Mouse (Mus musculus) lung, embryonic 16.5 days (tissue): ENCODE measurements around the gene Rasgef1b. TPM values are rescaled to one million over a fixed set of nuclear protein-coding genes. Genes with fewer than 3 reads are reported as not detected.

Source experiments
- ATAC-seq: fragments of 200-750 bp; cut with Nextera tagmentation; 2 replicates; pipeline ENCODE4 v1.8.0; 2017; ENCODE audit warnings: low read depth, mild to moderate bottlenecking, moderate library complexity
- H3K27ac ChIP-seq: fragments of 300-500 bp; sonication (generic); 2 replicates; pipeline ENCODE4 v1.5.1; 2014; ENCODE audit warnings: mild to moderate bottlenecking, control low read depth, low read length
- H3K27me3 ChIP-seq: fragments of 300-500 bp; sonication (generic); 2 replicates; pipeline ENCODE4 v1.6.1; 2014; ENCODE audit warnings: low read depth, low read length, mixed read lengths; ENCODE audit not compliant: control insufficient read depth, insufficient read depth
- H3K36me3 ChIP-seq: fragments of 300-500 bp; sonication (generic); 2 replicates; pipeline ENCODE4 v1.6.1; 2014; ENCODE audit warnings: low read length; ENCODE audit not compliant: control insufficient read depth, insufficient read depth
- H3K4me1 ChIP-seq: fragments of 300-500 bp; sonication (generic); replicated peaks from 2 replicates; pipeline ENCODE4 v1.6.1; 2014; ENCODE audit warnings: low read length, mixed read lengths; ENCODE audit not compliant: control insufficient read depth, insufficient read depth
- H3K4me2 ChIP-seq: fragments of 300-500 bp; sonication (generic); 2 replicates; pipeline ENCODE4 v1.6.1; 2014; ENCODE audit warnings: low read depth, low read length, control low read depth
- H3K4me3 ChIP-seq: fragments of 300-500 bp; sonication (generic); 2 replicates; pipeline ENCODE4 v1.5.1; 2014; ENCODE audit warnings: mild to moderate bottlenecking, low read length, control low read depth
- H3K9ac ChIP-seq: fragments of 300-500 bp; sonication (generic); 2 replicates; pipeline ENCODE4 v1.6.1; 2014; ENCODE audit warnings: low read length, control low read depth
- H3K9me3 ChIP-seq: fragments of 300-500 bp; sonication (generic); 2 replicates; pipeline ENCODE4 v1.6.1; 2016; ENCODE audit warnings: low read length; ENCODE audit not compliant: control insufficient read depth
- WGBS: fragments of 180-500 bp; shearing (Covaris S2); extraction: QIAGEN DNeasy Blood & Tissue Kit; methylation state at CpG from one replicate; pipeline ENCODE4 v1.1.7; 2014; 5-methylcytosine and 5-hydroxymethylcytosine counted together
- polyA plus RNA-seq: library from polyadenylated mRNA; unstranded; fragments of >200 nt; fragmentation: Nextera tagmentation; extraction: Ambion mirVana; gene quantifications from 2 replicates; pipeline ENCODE4 v1.2.1, GENCODE M21; 2015

Gene Rasgef1b
- polyA plus RNA-seq, 1 experiment from 2014 or later: 17.3 TPM

- Histone ChIP-seq H3K4me2 (no peak overlapping the region), H3K4me3 (no peak overlapping the region), H3K4me1 (peaks cover 9% of the 10 kb centered on the region), H3K27me3 (no peaks in the 10 kb centered on the region), H3K9me3 (no peaks in the 10 kb centered on the region), H3K27ac (no peak overlapping the region), H3K9ac (no peak overlapping the region), H3K36me3 (no peaks in the 10 kb centered on the region)
- WGBS: 39% methylated on average over 5 of the region's 5 CpGs
- ATAC-seq: no peak
These were observed 143.5 kb downstream of the Rasgef1b start for GRCm38 (mm10) chr5:99585166-99585898.

DNA sequence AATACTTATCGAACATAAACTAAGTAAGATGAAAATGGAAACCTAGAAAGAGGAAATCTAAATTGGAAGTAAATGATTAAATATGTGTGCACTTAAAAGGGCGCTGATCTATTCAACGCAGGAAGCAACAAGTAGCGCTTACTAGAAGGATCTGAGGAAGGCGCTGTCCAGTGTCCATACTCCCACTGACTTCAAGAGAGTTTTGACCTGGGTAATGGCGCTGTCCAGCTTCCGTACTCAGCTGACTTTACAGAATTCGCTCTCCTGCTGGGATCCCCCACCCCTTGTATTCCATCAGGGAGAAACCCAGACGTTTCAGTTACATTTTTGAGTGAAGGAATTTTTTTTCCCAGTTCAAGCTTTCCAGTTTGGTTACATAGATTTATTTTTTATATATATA is 144.6 kb downstream of the Rasgef1b start:
- H3K27ac ChIP-seq: no peak overlapping the region
- H3K4me3 ChIP-seq: no peak overlapping the region
- H3K9ac ChIP-seq: no peak overlapping the region
- H3K4me1 ChIP-seq: peaks cover 9% of the 10 kb centered on the region
- no peaks in the 10 kb centered on the region for H3K9me3 ChIP-seq
- H3K4me2 ChIP-seq: no peak overlapping the region
- H3K27me3 ChIP-seq: no peaks in the 10 kb centered on the region
- WGBS: 62% methylated on average over 9 of the region's 9 CpGs
- H3K36me3 ChIP-seq: no peaks in the 10 kb centered on the region
- ATAC-seq: no peak

DNA sequence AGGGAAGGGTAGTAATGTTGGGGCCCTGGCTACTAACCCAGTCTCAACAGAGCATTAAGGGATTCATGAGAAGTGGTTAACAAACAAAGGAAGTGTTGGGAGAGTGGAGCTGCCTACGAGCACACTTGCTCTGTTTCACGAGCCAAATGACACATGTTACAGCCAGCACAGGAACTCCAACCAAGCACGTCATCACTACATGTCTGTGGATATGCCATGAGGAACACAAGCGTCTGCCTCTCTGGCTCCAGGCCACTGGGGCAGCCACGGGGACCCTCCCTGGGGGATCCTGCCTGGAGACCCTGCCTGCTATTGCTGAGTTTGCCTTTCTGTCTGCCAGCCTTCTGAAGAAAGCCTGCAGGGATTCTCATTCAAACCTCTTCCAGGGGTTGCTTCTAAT is 146.8 kb downstream of the Rasgef1b start:
- Histone ChIP-seq H3K4me1 (peaks cover 9% of the 10 kb centered on the region), H3K9ac (no peak overlapping the region), H3K27ac (no peak overlapping the region), H3K9me3 (no peaks in the 10 kb centered on the region), H3K4me3 (no peak overlapping the region), H3K27me3 (no peaks in the 10 kb centered on the region), H3K4me2 (no peak overlapping the region), H3K36me3 (no peaks in the 10 kb centered on the region)
- WGBS: 13% methylated on average over 5 of the region's 5 CpGs
- ATAC-seq: peak; percentile 64

DNA sequence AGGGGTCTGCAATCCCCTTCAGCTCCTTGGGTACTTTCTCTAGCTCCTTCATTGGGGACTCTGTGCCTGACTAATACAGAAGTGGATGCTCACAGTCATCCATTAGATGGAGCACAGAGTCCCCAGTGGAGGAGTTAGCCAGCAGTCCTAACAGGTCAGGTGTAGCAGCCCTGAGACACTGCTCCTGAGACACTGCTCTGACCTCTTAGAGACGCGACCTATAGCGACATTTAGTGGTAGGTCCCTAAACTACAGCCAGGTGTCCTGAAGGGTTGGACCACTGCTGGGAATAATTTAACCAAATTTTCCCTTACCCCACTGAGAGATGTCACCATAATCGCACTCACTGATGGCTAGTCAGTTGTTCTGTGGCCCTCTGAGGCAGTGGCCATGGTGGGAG is 150.2 kb downstream of the Rasgef1b start:
- Histone ChIP-seq H3K4me3 (no peak overlapping the region), H3K4me1 (peaks cover 5% of the 10 kb centered on the region), H3K9me3 (no peaks in the 10 kb centered on the region), H3K27ac (no peak overlapping the region), H3K4me2 (no peak overlapping the region), H3K9ac (no peak overlapping the region), H3K27me3 (no peaks in the 10 kb centered on the region), H3K36me3 (no peaks in the 10 kb centered on the region)
- WGBS: 8% methylated on average over 4 of the region's 4 CpGs
- peak; percentile 65 for ATAC-seq

DNA sequence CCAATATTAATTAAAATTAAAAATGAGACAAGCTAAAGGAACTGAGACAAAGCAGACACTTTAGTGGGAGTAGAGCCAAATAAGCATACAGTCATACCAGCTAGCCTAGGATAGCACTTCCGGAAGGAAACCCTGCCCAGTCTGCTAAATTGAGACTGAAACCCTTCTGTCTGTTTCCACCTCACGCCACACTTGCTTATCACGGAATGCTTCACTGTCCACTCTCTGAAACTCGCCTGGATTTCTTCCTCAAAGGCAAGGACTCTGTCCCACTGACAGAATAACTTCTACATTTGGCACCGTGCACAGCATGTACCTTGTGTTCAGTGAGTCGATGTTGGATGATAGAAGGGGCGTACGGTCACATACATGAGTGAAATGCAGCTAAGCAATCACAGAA is 153.0 kb downstream of the Rasgef1b start:
- H3K9ac ChIP-seq: no peak overlapping the region
- H3K27ac ChIP-seq: no peak overlapping the region
- H3K4me2 ChIP-seq: no peak overlapping the region
- ATAC-seq: no peak
- no peaks in the 10 kb centered on the region; the same call in 1 of the 2 replicates for H3K4me1 ChIP-seq
- 62% methylated on average over 8 of the region's 8 CpGs for WGBS
- no peak overlapping the region for H3K4me3 ChIP-seq
- H3K9me3 ChIP-seq: no peaks in the 10 kb centered on the region
- H3K36me3 ChIP-seq: no peaks in the 10 kb centered on the region
- no peaks in the 10 kb centered on the region for H3K27me3 ChIP-seq

DNA sequence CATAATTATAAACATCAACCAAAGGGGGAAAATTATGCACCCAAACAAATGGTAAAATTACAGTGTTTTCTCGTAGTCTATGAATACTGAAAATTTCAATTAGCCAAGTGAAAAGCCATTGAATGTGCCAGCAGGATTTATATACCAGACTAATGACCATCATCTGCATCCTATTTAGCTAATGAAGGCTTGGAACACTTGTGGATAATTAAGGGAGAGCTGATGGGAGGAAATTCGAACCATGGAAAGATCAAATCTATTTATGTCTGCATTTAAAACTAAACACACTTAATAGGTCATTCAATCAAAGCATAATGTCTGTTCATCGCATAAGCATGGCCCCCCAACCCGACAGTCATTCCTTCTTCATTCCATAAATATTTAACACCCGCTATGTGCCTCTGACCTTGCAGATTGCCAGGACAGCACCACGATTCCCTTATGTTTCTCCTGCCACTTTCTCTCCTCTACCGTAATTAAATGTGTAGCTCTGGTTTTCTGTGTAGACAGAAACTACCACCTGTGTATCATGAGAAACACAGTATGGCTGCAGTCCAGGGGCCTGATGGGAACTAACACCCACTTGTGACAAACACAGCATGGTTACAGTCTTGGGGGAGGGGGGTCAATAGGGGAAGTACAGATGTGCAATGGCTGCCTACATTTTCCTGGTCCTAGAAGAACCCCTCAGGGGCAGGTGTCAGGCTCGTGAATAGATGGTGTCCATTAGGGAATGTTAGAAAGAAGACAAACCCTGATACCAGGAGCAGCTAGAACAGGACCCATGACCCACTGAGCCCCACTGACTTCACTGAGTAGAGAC is 164.2 kb downstream of the Rasgef1b start:
- no peak overlapping the region for H3K4me2 ChIP-seq
- 56% methylated on average over 8 of the region's 8 CpGs for WGBS
- H3K4me1 ChIP-seq: peaks cover 4% of the 10 kb centered on the region; the same call in 1 of the 2 replicates

GRCm38 (mm10) chr5:99562096-99562495 is 166.8 kb downstream of the Rasgef1b start:
- H3K27me3 ChIP-seq: no peaks in the 10 kb centered on the region
- no peaks in the 10 kb centered on the region for H3K36me3 ChIP-seq
- no peak for ATAC-seq
- H3K9ac ChIP-seq: no peak overlapping the region
- H3K4me1 ChIP-seq: peaks cover 4% of the 10 kb centered on the region; the same call in 1 of the 2 replicates
- no peaks in the 10 kb centered on the region for H3K9me3 ChIP-seq
- H3K4me3 ChIP-seq: no peak overlapping the region
- H3K27ac ChIP-seq: no peak overlapping the region
- no peak overlapping the region for H3K4me2 ChIP-seq
- WGBS: 82% methylated on average over 6 of the region's 6 CpGs

More for the DNA sequence above, 164.2 kb downstream of the Rasgef1b start:
- H3K4me3 ChIP-seq: no peak overlapping the region
- H3K36me3 ChIP-seq: no peaks in the 10 kb centered on the region
- no peaks in the 10 kb centered on the region for H3K9me3 ChIP-seq
- H3K9ac ChIP-seq: no peak overlapping the region
- ATAC-seq: no peak
- H3K27me3 ChIP-seq: no peaks in the 10 kb centered on the region
- no peak overlapping the region for H3K27ac ChIP-seq

DNA sequence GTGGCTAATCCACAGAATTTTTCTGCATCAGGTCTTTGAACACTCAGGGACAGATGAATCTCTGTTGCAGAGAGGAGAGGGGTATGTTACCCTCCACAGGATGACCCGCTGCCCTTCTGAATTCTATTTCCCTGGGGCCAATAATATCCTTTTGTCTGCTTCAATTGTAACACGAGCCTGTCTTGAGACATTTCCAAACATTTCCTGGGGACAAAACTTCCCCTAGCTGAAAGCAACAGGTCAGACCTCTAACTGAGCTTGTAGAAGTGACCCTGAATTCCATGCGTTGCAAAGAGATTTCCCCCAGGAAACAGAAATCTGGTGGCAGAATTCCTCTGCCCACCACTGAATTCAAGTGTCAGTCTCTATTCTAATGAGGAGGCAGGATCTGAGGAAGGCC is 169.1 kb downstream of the Rasgef1b start:
- Histone ChIP-seq H3K27ac (no peak overlapping the region), H3K27me3 (no peaks in the 10 kb centered on the region), H3K9ac (no peak overlapping the region), H3K36me3 (no peaks in the 10 kb centered on the region), H3K4me2 (no peak overlapping the region), H3K4me3 (no peak overlapping the region), H3K4me1 (peaks cover 4% of the 10 kb centered on the region; the same call in 1 of the 2 replicates), H3K9me3 (no peaks in the 10 kb centered on the region)
- 24% methylated on average over 3 of the region's 3 CpGs for WGBS
- no peak for ATAC-seq

DNA sequence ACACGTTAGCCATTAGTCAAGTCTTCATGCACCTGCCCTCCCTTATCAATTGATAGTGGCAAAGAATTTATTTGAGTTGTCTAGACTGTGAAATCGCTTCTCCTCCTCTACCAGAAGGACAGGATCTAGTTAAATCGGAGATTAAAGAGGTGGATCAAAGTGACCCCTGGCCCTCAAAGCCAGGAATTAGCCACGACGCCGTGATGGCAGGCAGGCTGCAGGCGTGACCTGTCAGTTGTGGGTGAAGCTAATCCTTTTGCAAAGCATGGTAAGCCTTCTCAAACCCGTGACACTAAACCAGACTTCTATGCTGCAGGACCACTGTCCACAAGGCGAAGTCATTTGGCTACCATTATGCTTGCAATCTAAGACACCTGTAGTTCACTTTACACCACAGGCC is 170.6 kb downstream of the Rasgef1b start:
- Histone ChIP-seq H3K27me3 (no peaks in the 10 kb centered on the region), H3K4me3 (no peak overlapping the region), H3K27ac (no peak overlapping the region), H3K4me1 (peaks cover 4% of the 10 kb centered on the region; the same call in 1 of the 2 replicates), H3K9ac (no peak overlapping the region), H3K4me2 (no peak overlapping the region), H3K9me3 (no peaks in the 10 kb centered on the region), H3K36me3 (no peaks in the 10 kb centered on the region)
- WGBS: 50% methylated on average over 9 of the region's 9 CpGs
- ATAC-seq: no peak
